Mouse (Mus musculus) myocyte (in vitro differentiated cells): ENCODE results near the gene Bcl2l11. TPM values are rescaled to one million over a fixed set of nuclear protein-coding genes. Genes with fewer than 3 reads are reported as not detected.

Experiments
- H3K27me3 ChIP-seq: one replicate; pipeline ENCODE4 v1.6.1; 2011; ENCODE audit not compliant: control insufficient read depth, insufficient read depth, insufficient read length
- H3K36me3 ChIP-seq: one replicate; pipeline ENCODE4 v1.6.1; 2011; ENCODE audit not compliant: control insufficient read depth, insufficient read depth
- H3K4me2 ChIP-seq: one replicate; pipeline ENCODE4 v1.6.1; 2011; ENCODE audit warnings: low read depth, control low read depth
- H3K4me3 ChIP-seq: one replicate; pipeline ENCODE4 v1.5.1; 2011; ENCODE audit warnings: mild to moderate bottlenecking, control low read depth, moderate library complexity
- H3K79me2 ChIP-seq: one replicate; pipeline ENCODE4 v1.6.1; 2011; ENCODE audit not compliant: control insufficient read depth, insufficient read depth
- H3ac ChIP-seq: one replicate; pipeline ENCODE4 v1.6.1; 2011; ENCODE audit not compliant: control insufficient read depth, insufficient read length
- CEBPB ChIP-seq: IDR thresholded peaks from 2 replicates; pipeline ENCODE4 v1.6.1; 2011; ENCODE audit warnings: mild to moderate bottlenecking, moderate library complexity; ENCODE audit not compliant: poor library complexity, insufficient read depth, severe bottlenecking
- E2F4 ChIP-seq: IDR thresholded peaks from one replicate; pipeline ENCODE4 v1.6.1; 2011; ENCODE audit warnings: mild to moderate bottlenecking, control low read depth, moderate library complexity; ENCODE audit not compliant: insufficient read depth
- MAX ChIP-seq: IDR thresholded peaks from one replicate; pipeline ENCODE4 v1.6.1; 2011; ENCODE audit warnings: low read depth, mild to moderate bottlenecking, control low read depth
- MYOD1 ChIP-seq, 3 experiments: IDR thresholded peaks; one replicate each; pipeline ENCODE4 v1.6.1; 2011; ENCODE audit warnings: control low read depth in 2 of 3, low read depth in 2 of 3, mild to moderate bottlenecking in 2 of 3, moderate library complexity in 1 of 3; ENCODE audit not compliant: insufficient read length in 2 of 3, control insufficient read depth in 1 of 3
- MYOG ChIP-seq, 3 experiments: IDR thresholded peaks; one replicate each; pipeline ENCODE4 v1.6.1; 2011; ENCODE audit warnings: control low read depth in 2 of 3, low read depth in 2 of 3, mild to moderate bottlenecking in 2 of 3; ENCODE audit not compliant: insufficient read length in 2 of 3, control insufficient read depth in 1 of 3, insufficient read depth in 1 of 3
- POLR2A ChIP-seq: IDR thresholded peaks from one replicate; pipeline ENCODE4 v1.6.1; 2011; ENCODE audit warnings: low read depth, mild to moderate bottlenecking, control low read depth, moderate library complexity; ENCODE audit not compliant: insufficient read length
- POLR2AphosphoS2 ChIP-seq: IDR thresholded peaks from one replicate; pipeline ENCODE4 v1.6.1; 2011; ENCODE audit warnings: low read depth, control low read depth; ENCODE audit not compliant: insufficient read length
- REST ChIP-seq: IDR thresholded peaks from one replicate; pipeline ENCODE4 v1.6.1; 2011; ENCODE audit warnings: mild to moderate bottlenecking, control low read depth, moderate library complexity; ENCODE audit not compliant: insufficient read depth, insufficient read length
- SRF ChIP-seq: IDR thresholded peaks from one replicate; pipeline ENCODE4 v1.6.1; 2011; ENCODE audit warnings: low read depth; ENCODE audit not compliant: control insufficient read depth, insufficient read length
- TCF12 ChIP-seq: IDR thresholded peaks from one replicate; pipeline ENCODE4 v1.6.1; 2011; ENCODE audit warnings: mild to moderate bottlenecking, control low read depth; ENCODE audit not compliant: poor library complexity, insufficient read depth, severe bottlenecking
- TCF3 ChIP-seq: IDR thresholded peaks from one replicate; pipeline ENCODE4 v1.6.1; 2011; ENCODE audit warnings: low read depth, control low read depth; ENCODE audit not compliant: insufficient read length
- USF1 ChIP-seq: IDR thresholded peaks from one replicate; pipeline ENCODE4 v1.6.1; 2011; ENCODE audit warnings: low read depth, mild to moderate bottlenecking, control low read depth, moderate library complexity
- polyA plus RNA-seq: library from polyadenylated mRNA; unstranded; fragments of >200 nt; fragmentation: generic; extraction: Trizol; gene quantifications from one replicate; pipeline ENCODE4 v1.2.1, GENCODE M21; 2012; ENCODE audit warnings: missing spikeins

The Bcl2l11 gene
- polyA plus RNA-seq, 1 experiment, result 4.9 TPM

- H3K79me2 ChIP-seq, result no peaks in the 10 kb centered on the region
- TF ChIP-seq MAX (no peak), E2F4 (no peak), CEBPB (no peak), SRF (no peak), TCF3 (no peak), POLR2A (no peak), USF1 (no peak), MYOG (IDR thresholded peaks at IDR 0.05; ENCODE audit: control insufficient read depth in 1 of 3, insufficient read depth in 1 of 3, insufficient read length in 2 of 3, low read depth in 2 of 3) (no peak)
- H3K36me3 ChIP-seq, result no peaks in the 10 kb centered on the region
- H3ac ChIP-seq, result no peak overlapping the region
- no peak overlapping the region for H3K4me3 ChIP-seq
- H3K27me3 ChIP-seq, result no peaks in the 10 kb centered on the region
- H3K4me2 ChIP-seq, result no peak overlapping the region
Observed at GRCm38 (mm10) chr2:128139781-128140180, 13.9 kb downstream of the Bcl2l11 start.

GRCm38 (mm10) chr2:128140183-128140582 lies 14.3 kb downstream of the Bcl2l11 start:
- no peaks in the 10 kb centered on the region for H3K27me3 ChIP-seq
- H3ac ChIP-seq, result no peak overlapping the region
- no peak for TF ChIP-seq MYOD1 (IDR thresholded peaks at IDR 0.05; ENCODE audit: control insufficient read depth in 1 of 3, insufficient read length in 2 of 3, low read depth in 2 of 3)
- H3K36me3 ChIP-seq, result no peaks in the 10 kb centered on the region
- H3K4me3 ChIP-seq, result no peak overlapping the region
- no peaks in the 10 kb centered on the region for H3K79me2 ChIP-seq
- no peak overlapping the region for H3K4me2 ChIP-seq

GRCm38 (mm10) chr2:128143992-128144391 lies 18.2 kb downstream of the Bcl2l11 start:
- Histone ChIP-seq H3ac (no peak overlapping the region), H3K36me3 (no peaks in the 10 kb centered on the region), H3K27me3 (no peaks in the 10 kb centered on the region), H3K4me3 (no peak overlapping the region), H3K4me2 (no peak overlapping the region), H3K79me2 (no peaks in the 10 kb centered on the region)
- no peak for TF ChIP-seq TCF12
- no peak for TF ChIP-seq MYOG (IDR thresholded peaks at IDR 0.05; ENCODE audit: control insufficient read depth in 1 of 3, insufficient read depth in 1 of 3, insufficient read length in 2 of 3, low read depth in 2 of 3)
- TF ChIP-seq POLR2AphosphoS2, result no peak
- TF ChIP-seq MAX, result no peak
- TF ChIP-seq E2F4, result no peak
- TF ChIP-seq POLR2A, result no peak
- no peak for TF ChIP-seq MYOD1 (IDR thresholded peaks at IDR 0.05; ENCODE audit: control insufficient read depth in 1 of 3, insufficient read length in 2 of 3, low read depth in 2 of 3)
- no peak for TF ChIP-seq REST
- no peak for TF ChIP-seq SRF

DNA sequence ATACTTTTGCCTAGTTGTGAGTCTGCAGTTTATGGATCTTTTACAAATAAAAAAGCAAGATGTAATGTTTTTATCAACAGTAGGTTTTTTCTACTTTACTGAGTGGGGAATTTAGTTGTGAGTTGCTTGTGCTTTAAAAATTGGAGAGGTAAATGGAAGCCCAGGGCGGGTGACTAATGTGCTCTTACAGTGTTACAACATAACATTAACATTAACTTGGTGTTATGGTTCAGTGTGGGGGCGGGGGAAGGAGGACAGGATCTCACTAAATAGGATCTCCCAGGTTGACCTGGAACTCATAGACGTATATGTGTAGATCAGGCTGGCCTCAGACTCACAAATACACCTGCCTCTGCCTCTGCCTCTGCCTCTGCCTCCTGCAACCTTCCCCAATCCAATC lies 19.6 kb downstream of the Bcl2l11 start:
- Histone ChIP-seq H3ac (no peak overlapping the region), H3K4me3 (no peak overlapping the region), H3K4me2 (no peak overlapping the region), H3K79me2 (no peaks in the 10 kb centered on the region), H3K36me3 (no peaks in the 10 kb centered on the region), H3K27me3 (no peaks in the 10 kb centered on the region)
- no peak for TF ChIP-seq MAX

DNA sequence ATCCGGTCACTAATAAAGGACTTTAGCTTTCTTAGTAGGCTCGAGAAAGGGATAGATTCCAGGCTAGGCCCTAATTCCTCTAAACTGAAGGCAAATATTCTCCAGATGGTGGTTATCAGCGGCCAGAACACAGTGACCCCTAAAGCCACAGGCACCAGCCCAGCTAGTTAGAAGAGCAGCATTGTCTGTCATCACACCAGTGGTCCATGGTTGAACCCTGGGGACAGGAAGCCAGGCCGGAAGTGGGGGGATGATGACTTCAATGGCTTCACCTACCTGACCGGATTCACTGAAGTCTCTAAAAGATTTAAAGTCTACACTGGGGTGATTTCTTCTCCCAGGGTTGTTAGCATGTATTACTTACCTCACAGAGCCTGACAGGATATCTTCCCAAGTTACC lies 23.8 kb downstream of the Bcl2l11 start:
- H3ac ChIP-seq, result no peak overlapping the region
- no peaks in the 10 kb centered on the region for H3K36me3 ChIP-seq
- no peak overlapping the region for H3K4me3 ChIP-seq
- no peak overlapping the region for H3K4me2 ChIP-seq
- H3K27me3 ChIP-seq, result no peaks in the 10 kb centered on the region
- H3K79me2 ChIP-seq, result no peaks in the 10 kb centered on the region
- TF ChIP-seq POLR2A, result no peak
- TF ChIP-seq MYOD1 (IDR thresholded peaks at IDR 0.05; ENCODE audit: control insufficient read depth in 1 of 3, insufficient read length in 2 of 3, low read depth in 2 of 3), result no peak
- no peak for TF ChIP-seq POLR2AphosphoS2

GRCm38 (mm10) chr2:128152211-128152610 lies 26.4 kb downstream of the Bcl2l11 start:
- Histone ChIP-seq H3ac (no peak overlapping the region), H3K36me3 (no peaks in the 10 kb centered on the region), H3K4me2 (no peak overlapping the region), H3K4me3 (no peak overlapping the region), H3K79me2 (no peaks in the 10 kb centered on the region), H3K27me3 (no peaks in the 10 kb centered on the region)
- TF ChIP-seq MYOD1 (IDR thresholded peaks at IDR 0.05; ENCODE audit: control insufficient read depth in 1 of 3, insufficient read length in 2 of 3, low read depth in 2 of 3) (no peak), TCF3 (no peak), USF1 (no peak), POLR2AphosphoS2 (no peak), REST (no peak), TCF12 (no peak), CEBPB (no peak), MAX (no peak)
